Mouse (Mus musculus) testis, postnatal 14 days (tissue): ENCODE data around the gene Hand2.

ENCODE experiments used
- DNase-seq: peaks from one replicate; pipeline ENCODE4 v3.0.0; 2021; ENCODE audit warnings: low spot score

The Hand2 gene

DNA sequence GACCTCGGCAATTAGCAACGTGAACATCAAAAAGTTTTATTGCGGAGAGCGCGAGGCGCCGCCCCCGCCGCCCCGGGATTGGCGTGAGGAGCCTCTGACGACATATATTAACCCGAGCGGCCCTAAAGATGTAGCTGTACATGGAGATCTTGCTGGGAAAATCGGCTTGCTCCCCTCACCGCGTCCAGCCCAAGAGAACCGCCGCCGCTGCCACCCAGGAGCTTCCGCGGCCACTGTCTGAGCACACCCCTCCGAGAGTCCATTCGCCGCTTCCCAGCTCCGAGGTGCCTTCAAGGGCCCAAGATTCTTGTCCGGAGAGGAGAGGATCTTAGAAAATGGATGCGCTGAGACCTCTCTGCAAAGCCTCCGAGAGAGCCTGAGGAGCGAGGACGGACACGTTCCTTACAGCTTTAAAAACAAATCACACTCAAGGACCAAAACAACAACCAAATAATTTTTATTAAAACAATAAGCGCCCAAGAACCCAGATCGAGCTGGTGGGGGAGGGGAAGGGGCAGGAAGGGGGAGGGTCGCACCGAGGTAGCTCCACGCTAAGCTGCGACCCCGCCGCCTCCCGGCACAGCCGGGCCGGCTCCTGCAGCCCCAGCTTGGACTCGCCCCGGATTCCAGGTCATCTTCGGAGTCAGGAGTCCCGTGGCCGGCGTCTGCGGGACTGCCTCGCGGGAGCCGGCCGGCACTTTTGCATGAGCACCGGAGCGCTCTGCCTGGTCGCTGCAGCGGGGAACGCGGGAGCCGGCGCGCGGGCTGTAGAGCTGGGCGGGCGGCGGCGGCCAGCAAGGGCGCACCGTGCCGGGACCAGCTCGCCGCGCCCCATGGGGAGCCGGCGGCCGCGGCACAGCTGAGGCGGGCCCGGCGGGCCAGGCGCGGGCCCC, at the start of gene Hand2:
TSS of gene Hand2 (plus strand) at position 133 of the 893 bp plus-strand sequence.
- no peak for DNase-seq

DNA sequence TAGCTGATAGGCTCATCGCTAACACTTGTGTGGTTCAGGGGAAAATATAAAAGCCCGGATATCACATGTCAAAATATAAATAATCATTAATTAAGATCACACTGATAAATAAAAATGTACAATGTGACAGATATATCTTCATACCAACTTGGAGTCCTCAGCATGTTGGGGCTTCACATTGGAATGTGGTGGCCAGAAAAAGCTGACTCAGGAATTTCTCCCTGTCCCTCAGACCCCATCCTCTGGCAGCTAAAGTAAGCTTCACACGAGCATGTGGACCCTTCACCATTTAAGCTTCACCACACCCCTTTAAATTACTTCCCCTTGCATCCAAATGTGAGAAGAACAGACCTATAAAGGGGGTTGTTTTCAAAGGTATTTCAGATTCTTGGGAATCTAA, 47.7 kb upstream of the Hand2 start:
- DNase-seq = no peak

DNA sequence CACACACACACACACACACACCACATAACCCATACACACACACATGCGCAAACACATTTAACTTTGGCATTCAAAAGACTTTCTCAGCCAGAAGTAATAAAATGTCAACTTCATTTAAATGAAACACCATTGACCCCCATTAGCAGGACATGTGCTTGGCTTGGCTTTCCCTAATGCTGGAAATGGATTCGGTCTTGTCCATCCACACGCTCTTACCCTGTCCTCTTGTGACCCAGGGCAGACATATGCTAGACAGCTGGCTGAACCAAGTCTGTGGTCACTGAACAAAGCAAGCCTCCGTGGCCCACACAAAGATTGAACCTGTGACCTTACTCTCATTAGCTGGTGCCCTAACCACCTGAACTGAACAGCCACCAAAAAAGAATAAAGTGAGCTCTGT, 27.3 kb upstream of the Hand2 start:
- no peak for DNase-seq

DNA sequence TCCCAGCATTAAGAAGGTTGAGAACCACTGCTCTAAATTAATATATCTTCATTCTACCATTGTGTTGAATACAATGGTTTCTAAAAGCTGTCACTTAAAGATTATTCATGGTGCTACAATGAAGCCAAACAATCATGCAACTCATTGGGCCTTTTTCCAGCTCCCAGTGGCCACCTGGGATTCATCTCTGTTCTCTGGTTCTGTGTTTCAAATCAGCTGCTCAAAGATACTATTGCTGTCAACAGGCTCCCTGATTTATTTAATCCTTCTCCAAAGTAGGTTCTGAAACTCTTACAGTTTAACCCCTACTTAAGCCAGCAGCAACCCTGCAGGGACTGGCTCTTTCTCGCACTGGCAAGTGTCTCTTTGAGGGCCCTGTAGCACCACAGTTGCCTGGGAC, 17.3 kb upstream of the Hand2 start:
- no peak for DNase-seq

DNA sequence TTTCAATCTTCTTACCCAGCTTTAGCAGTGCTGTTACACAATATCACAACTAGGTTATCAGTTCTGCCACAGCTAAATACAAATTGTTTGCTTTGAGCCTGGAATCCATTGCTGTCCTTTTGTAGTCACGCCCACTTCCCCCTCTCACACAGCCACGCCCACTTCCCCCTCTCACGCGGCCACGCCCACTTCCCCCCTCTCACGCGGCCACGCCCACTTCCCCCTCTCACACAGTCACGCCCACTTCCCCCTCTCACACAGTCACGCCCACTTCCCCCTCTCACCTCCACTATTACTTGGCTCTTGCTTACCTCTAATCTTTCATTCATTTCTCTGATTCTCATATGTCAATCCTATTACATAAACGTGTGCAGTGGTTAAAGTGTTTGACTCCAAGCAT, 15.8 kb upstream of the Hand2 start:
- no peak for DNase-seq

DNA sequence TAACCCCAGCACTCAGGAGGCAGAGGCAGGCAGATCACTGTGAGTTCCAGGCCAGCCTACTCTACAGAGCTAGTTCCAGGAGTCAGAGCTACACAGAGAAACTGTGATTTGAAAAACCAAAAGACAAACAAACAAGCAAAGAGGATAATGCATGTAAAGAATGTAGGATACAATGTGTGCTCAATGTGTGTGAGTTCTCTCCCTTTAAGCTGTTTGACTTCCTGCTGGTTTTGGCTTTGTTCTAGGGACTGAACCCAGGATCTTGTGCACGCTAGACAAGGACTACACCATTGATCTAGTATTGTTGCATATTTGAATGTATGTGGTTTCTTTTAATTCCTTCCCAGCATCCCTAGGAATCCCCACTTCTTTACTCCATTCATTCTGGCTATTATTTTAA, 14.3 kb upstream of the Hand2 start:
- DNase-seq = no peak

DNA sequence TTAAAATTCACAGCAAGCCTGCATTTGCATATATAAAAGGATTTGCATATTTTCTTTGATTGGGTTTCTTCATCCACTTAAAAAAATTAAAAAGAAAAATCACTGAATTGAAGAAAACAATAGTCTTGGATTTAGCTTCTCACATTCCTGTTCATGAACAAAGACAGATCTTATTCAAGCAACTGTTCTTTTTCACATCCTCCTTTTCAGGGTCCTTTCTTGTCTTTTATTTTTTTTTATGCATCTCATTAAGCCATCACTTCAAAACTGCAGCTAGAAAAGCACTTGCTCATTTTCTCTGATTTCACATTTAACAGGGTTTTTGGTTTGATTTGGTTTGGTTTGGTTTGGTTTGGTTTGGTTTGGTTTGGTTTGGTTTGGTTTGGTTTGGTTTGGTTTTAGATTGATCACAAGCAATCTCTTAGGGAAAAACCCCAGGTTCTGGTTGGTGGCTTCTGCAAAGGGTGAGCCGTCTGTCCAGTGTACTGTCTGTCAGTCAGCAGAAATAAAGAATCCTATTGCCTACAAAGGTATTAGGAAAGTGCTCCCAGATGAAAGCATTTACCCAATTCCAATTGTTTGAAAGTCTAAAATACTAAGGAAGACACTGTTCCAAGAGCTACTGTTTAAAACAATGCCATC, 10.8 kb upstream of the Hand2 start:
- DNase-seq = no peak

DNA sequence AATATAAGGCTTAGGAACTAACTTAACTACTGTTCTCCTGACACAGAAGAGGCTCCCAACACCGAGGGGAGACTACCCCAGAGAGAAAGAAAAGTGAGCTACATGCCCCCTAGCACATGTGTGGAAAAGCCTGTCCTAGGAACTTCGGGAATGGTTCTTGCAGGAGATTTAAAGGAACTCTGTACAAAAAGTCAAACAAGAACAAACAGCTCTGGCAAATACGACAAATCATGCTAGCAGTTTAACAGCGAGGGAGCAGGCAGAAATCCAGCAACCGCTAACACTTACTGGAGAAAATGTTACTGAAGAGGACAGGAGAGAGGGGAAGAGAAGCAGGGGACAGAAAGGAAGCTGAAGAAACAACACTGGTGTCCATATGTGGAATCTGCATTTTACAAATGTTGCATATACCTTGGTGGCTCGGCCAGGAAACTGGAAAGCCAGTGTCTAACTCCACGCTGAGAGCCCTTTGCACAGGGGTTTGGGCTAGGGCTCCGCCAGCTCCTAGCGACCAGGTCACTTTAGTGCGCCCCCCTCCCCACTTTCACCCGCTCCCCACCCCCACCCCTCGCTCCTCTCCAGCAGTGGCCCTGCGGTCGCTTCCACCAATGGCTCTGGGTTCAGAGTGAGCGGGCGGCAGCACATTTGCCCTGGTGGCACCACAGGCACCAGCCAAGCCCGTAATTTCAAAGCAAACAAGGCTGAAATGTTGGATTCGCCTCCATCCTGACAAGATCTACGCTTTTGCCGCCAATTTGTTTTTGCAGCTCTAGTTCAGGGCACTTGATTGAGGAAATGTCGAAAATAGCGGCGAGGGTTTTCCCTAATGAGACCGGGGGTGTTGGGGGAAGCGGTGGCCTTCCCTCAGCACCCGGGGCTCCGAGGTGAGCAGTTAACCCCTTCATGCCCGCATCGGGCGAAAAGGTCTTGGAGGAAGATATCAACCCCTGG, 8.5 kb upstream of the Hand2 start:
- no peak for DNase-seq

DNA sequence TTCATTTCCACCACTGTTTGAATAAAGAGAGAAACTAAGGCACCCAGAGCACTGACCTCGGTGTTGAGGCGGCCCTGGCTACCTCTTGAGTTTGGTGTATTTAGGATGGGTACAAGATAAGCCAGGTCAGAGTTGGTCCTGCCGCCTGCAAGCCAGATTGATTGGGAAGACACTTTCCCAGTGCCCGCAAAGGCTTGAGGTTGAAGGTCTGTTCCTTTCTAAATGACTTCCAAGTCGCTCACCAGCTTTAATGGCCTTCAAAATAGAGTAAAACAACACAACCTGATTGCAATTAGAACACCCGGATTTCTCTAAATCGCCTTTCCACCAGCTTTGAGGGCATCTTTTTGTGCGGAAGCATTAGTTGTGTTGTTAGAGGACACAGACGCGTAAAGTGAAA, 7.2 kb upstream of the Hand2 start:
- DNase-seq = no peak

DNA sequence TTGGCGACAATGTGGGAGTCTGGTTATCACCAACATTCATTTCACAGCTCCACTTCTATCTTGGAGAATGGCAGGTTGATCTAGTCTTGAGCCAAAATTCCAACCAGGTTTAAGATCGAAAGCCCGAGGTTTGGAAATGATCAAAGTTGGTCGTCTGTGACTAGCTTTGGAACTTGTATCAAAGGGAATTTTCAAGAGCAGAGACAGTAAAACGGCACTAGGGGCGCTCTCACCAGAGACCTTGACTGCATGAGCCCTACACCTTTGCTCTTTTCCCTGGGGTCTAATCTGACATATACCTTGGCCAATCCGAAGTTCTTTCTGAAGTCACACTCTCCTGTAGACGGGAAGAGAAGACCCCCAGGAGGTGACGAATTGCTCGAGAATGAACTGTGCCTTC, 6.6 kb upstream of the Hand2 start:
- DNase-seq = no peak

DNA sequence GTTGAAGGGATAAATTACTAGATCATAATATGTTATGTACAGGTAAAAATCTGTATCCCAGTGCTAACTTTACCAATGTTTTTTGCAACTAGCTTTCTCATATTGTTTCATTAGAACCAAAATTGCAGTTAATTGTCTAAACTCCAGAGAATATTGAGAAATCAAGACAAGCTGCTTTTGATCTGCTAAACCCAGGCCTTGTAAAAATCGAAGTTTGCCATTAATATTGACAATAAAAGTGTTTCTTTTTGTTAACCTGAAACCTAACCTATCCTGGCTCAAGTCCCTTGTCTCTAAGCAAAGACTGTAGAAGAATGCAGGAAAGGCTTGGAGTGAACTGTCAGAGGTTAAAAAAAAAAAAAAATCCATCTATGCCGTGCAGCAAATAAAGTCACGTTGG, 5.3 kb upstream of the Hand2 start:
- DNase-seq = no peak

DNA sequence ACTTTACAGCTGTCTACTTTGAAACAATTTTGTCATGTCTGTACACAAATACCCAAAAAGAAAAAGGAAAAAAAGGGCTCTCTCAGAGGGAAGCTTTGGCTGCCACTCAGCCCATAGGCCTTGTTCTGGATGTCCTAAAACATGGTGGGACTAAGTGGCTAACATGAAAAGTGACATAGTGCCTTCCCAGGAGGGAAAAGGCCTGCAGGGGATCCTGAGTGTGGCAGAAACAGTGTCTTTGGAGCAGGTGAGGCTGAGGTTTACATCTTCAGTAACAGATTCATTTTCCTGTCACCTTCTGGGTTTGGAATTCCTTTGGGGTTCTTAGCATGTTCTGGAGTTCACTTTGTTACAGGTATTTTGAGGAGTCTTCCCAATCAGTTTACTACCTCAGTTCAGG, 3.7 kb upstream of the Hand2 start:
- DNase-seq = no peak

DNA sequence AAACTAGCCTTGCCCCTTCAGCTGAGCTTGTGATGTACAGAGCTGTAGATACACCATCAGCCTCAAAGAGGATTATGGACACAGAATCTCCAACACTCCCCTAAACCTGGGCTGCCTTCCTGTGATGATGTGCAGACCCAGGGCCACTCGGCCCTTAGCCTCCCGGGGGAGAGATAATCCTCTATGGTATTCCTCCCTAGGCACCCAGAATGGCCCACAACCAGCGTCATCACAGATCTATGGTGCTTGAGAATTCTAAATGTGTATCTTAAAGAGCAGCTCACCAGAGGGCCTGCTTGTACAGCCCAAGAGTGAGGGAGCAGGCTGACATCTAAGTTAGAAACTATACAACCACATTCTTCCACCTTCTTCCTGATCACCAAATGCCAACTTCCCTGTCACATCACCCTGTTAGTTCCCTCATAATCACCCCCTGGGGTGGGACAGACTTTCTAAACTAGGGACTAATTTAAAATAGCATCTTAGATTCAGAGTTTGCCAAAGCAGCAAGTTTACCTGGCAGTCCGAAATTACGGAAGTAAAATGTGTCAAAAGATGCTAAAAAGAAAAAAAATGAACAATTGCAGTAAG, 2.8 kb upstream of the Hand2 start:
- no peak for DNase-seq

DNA sequence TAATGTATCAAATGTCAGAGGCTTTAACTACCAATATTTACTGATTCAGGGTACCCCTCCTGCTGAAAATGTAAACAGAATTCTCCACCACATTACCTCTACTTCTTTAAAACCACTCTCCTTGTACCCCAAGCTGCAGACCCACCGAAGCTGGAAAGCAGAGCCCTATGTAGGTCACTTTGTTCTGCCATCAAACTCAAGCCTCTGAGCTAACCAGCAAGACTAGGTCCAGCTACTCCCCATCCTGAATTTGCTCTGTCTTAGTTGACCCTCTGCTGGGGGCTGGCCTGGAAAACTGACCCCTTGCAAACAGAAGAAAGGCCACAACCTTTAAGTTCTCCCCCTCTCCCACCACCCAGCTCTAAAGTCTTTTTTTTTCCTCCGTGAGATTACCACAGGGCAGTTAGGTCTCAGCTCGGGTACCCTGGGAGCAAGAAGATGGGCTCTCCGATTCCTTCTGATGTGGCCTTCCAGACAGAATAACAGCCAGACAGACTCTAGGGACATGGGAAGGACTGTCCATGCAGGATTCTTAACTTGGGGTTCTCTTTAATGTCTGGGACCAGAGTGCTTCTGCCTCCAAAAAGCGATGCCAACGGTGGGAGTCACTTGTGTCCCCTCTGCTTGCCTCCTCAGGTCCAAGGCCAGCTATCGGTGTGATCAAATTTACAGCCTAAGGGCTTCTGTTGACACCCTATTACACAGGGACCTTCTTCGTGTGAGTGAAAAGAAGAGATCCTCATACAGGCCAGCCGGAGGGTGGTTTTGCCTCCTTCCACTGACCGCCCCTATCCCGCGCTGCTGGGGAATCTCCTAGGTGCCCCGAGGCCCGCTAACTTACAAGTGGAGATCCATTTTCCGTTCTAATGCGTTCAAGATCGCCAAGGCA, 1.4 kb upstream of the Hand2 start:
- DNase-seq = no peak

DNA sequence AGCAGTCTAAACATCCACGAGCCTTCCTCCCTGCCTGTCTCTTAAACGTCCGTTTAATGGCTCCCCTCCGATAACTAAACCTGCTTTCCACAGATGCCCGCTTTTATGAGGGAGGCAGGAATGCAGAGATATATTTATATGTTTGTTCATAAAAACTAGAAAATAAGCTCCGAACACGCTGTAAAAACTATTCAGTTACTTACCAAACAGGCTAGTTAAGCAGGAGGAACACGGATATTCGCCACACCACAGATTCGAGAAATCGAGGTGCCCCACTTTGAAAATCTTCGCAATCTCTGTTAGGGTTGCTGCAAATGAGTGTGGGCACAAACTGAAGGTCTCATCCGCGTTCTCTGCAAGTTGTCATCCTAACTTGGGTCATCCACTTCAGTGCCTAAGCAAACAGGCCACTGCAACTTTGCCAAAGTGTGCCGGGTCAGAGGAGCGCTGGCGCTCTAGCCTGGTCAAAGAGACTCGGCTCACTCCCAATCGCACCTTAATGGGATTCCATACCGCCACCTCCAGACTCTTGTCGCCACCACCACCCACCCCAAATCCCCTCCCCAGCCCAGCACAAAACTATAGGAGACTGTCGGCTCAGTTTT, 700 bp upstream of the Hand2 start:
- no peak for DNase-seq

DNA sequence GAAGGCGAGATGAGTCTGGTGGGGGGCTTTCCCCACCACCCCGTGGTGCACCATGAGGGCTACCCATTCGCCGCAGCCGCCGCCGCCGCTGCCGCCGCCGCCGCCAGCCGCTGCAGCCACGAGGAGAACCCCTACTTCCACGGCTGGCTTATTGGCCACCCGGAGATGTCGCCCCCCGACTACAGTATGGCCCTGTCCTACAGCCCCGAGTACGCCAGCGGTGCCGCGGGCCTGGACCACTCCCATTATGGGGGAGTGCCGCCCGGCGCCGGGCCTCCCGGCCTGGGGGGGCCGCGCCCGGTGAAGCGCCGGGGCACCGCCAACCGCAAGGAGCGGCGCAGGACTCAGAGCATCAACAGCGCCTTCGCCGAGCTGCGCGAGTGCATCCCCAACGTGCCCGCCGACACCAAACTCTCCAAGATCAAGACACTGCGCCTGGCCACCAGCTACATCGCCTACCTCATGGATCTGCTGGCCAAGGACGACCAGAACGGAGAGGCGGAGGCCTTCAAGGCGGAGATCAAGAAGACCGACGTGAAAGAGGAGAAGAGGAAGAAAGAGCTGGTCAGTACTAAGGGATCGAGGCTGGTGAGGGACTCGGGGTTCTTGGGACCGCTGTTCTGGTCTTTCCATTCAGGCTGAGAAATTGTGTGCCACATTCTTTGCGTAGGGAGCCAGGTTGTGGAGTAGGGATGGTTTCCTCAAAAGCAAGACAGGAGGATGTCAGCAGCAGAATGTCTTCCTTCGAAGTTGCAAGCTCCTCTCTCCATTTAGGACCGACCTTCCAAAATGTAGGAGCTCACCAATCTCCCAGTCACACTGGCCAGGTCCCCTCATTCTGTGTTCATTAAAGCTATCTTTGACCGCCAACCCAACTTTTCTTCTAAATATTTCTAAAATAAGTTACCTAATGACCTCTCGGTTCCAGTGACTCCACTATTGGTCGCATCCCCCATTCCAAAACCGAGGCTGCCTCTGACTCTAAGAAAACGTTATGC, 1.4 kb downstream of the Hand2 start:
- no peak for DNase-seq

DNA sequence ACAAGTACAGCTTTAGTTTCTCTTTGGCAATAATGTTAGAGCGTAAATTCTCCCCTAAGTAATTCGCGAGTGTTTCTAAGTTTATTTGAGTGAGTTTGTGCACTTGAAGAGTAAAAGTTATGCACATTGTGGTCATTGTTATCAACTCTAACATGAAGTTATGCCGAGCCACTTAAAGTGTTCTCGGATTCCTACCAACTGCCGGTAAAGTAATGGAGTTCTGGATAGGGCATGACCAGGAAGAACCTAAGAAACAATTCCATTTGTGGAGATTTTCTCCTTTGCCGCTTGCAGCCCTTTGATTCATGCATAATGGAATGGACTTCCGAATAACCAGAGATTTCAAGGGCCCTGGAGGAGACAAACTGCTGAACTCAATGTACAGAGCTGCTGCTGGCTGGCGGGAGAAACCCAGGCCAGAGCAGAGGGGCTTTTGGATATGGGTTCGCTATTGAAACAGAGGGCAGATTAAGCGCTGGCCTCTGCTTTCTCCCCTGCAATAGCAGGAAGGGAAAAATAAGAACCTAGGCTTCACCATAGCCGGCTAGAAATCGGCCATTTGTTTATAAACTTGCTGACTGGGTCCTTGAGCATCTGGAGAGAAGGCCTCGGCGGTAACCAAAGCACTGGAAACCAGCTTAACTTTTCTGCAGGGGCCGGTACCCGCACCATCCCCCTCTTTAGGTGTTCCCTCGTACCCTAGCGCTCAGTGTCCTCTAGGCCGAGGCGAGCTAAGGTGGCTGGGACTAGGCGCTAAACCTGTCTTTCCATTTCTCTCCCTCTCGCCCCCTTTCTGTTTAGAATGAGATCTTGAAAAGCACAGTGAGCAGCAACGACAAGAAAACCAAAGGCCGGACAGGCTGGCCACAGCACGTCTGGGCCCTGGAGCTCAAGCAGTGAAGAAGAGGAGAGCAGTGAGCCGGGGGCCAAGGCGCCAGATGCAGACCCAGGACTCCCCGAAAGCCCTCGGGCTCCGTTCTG, 2.5 kb downstream of the Hand2 start:
- no peak for DNase-seq

DNA sequence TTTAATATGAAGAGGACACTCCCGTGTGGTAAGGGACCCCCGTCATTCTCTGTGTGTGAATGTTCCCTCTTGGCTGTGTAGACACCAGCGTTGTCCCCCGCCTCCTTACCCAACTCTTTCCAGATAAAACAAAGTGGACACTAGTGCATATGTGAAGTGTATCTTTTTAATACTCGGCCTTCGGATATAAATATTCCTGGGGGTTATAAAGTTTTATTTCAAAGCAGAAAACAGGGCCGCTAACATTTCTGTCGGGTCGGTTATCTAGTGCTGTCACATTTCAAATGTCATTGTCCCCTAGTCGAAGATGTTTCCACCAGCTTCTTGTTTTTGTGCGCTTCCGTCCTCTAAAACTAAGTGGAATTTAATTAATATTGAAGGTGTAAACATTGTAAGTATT, 3.3 kb downstream of the Hand2 start:
- no peak for DNase-seq
